Mouse (Mus musculus): ENCODE measurements at regions not wholly inside any gene's neighbourhood (a gene's known extent, or its start where the extent isn't known, plus 50 kb on each side); places are given as distances from the start of the nearest gene placed in this dataset.

- DNase-seq (ENCODE audit: low spot score in 2 of 2), result no peak
Measured at GRCm38 (mm10) chr2:116808113-116808512, 70.4 kb upstream of the Tmco5 start.

GRCm38 (mm10) chr2:116808554-116808953, 69.9 kb upstream of the Tmco5 start:
- no peak for DNase-seq (ENCODE audit: low spot score in 2 of 2)

GRCm38 (mm10) chr2:116810116-116810515, 68.4 kb upstream of the Tmco5 start:
- no peak for DNase-seq (ENCODE audit: low spot score in 2 of 2)

GRCm38 (mm10) chr2:116812869-116813558, 65.5 kb upstream of the Tmco5 start:
- DNase-seq (ENCODE audit: low spot score in 2 of 2), result peak in 1 of 2 experiments; percentile 16

GRCm38 (mm10) chr2:116813559-116813895, 65.0 kb upstream of the Tmco5 start:
- no peak for DNase-seq (ENCODE audit: low spot score in 2 of 2)

GRCm38 (mm10) chr2:116817134-116817533, 61.4 kb upstream of the Tmco5 start:
- DNase-seq (ENCODE audit: low spot score in 2 of 2), result no peak

GRCm38 (mm10) chr2:116817561-116817960, 60.9 kb upstream of the Tmco5 start:
- DNase-seq (ENCODE audit: low spot score in 2 of 2), result no peak

GRCm38 (mm10) chr2:116818550-116818949, 59.9 kb upstream of the Tmco5 start:
- no peak for DNase-seq (ENCODE audit: low spot score in 2 of 2)

GRCm38 (mm10) chr2:116819016-116819687, 59.3 kb upstream of the Tmco5 start:
- no peak for DNase-seq (ENCODE audit: low spot score in 2 of 2)

- DNase-seq (ENCODE audit: low spot score in 2 of 2), result peak in 1 of 2 experiments; percentile 19
Measured at GRCm38 (mm10) chr2:116820831-116821745, 57.4 kb upstream of the Tmco5 start.

Measured in cerebellum, postnatal 4 days (tissue).